Mouse (Mus musculus) central nervous system, embryonic 14 days (tissue): ENCODE measurements around the gene Mgmt. TPM values are rescaled to one million over a fixed set of nuclear protein-coding genes. Genes with fewer than 3 reads are reported as not detected.

ENCODE experiments used
- polyA plus RNA-seq: library from polyadenylated mRNA; depleted of rRNA; stranded (reverse); fragments of >200 nt; gene quantifications from 2 replicates; pipeline ENCODE4 v1.2.3, GENCODE M21; 2012; rRNA removed

Mgmt gene
- polyA plus RNA-seq: 0.92 and 1.3 TPM in 2 replicates

GRCm38 (mm10) chr7:136894106-136894986 is at the start of gene Mgmt:
Gene Mgmt, plus strand, starts transcription at chr7:136894614.

